Mouse (Mus musculus) kidney, adult 2 months (tissue): ENCODE results near the gene Rarres1. TPM values are rescaled to one million over a fixed set of nuclear protein-coding genes. Genes with fewer than 3 reads are reported as not detected.

Experiments used
- DNase-seq: peaks from one replicate; pipeline ENCODE4 v3.0.0; 2021
- H3K27ac ChIP-seq: fragments of 200-500 bp; 2 replicates; pipeline ENCODE4 v1.5.1; 2012; ENCODE audit warnings: low read depth, low read length, control low read depth, inconsistent platforms; ENCODE audit not compliant: insufficient read depth
- H3K27me3 ChIP-seq: fragments of 200-500 bp; replicated peaks from 2 replicates; pipeline ENCODE4 v1.6.1; 2012; ENCODE audit warnings: mild to moderate bottlenecking, moderate library complexity, low read length, inconsistent platforms; ENCODE audit not compliant: control insufficient read depth, insufficient read depth
- H3K36me3 ChIP-seq: fragments of 200-500 bp; 2 replicates; pipeline ENCODE4 v1.6.1; 2012; ENCODE audit warnings: mild to moderate bottlenecking, moderate library complexity, low read length, inconsistent platforms; ENCODE audit not compliant: control insufficient read depth, insufficient read depth
- H3K4me1 ChIP-seq: fragments of 200-500 bp; 2 replicates; pipeline ENCODE4 v1.6.1; 2011; ENCODE audit warnings: low read length; ENCODE audit not compliant: control insufficient read depth, insufficient read depth
- H3K4me3 ChIP-seq: fragments of 200-500 bp; 2 replicates; pipeline ENCODE4 v1.5.1; 2011; ENCODE audit warnings: mild to moderate bottlenecking, low read depth, low read length, control low read depth; ENCODE audit not compliant: insufficient read depth
- CTCF ChIP-seq: fragments of 200-500 bp; conservative IDR thresholded peaks from 2 replicates; pipeline ENCODE4 v1.5.1; 2011; ENCODE audit warnings: low read depth, mild to moderate bottlenecking, control low read depth, low read length, moderate library complexity, mixed read lengths; ENCODE audit not compliant: insufficient read depth, insufficient read length
- POLR2A ChIP-seq: fragments of 200-500 bp; IDR thresholded peaks from one replicate; pipeline ENCODE4 v1.6.1; 2011; ENCODE audit warnings: low read depth, low read length, control low read depth
- WGBS: fragments of 180-500 bp; shearing (Covaris S2); methylation state at CpG from one replicate; pipeline ENCODE4 v1.1.7; 2018; 5-methylcytosine and 5-hydroxymethylcytosine counted together
- polyA plus RNA-seq: library from polyadenylated mRNA; depleted of rRNA; stranded (reverse); fragments of >200 nt; gene quantifications from 2 replicates; pipeline ENCODE4 v1.2.3, GENCODE M21; 2012; rRNA removed

The Rarres1 gene
- polyA plus RNA-seq, 1 experiment = 1.7 TPM

GRCm38 (mm10) chr3:67450601-67451210 is 64.6 kb downstream of the Rarres1 start:
- Histone ChIP-seq H3K27me3 (no peaks in the 10 kb centered on the region), H3K4me3 (no peak overlapping the region), H3K27ac (no peak overlapping the region), H3K4me1 (no peaks in the 10 kb centered on the region), H3K36me3 (peaks cover 2% of the 10 kb centered on the region)
- peak; percentile 42 for DNase-seq
- TF ChIP-seq CTCF (no peak), POLR2A (no peak)
- 66% methylated on average over 5 of the region's 5 CpGs for WGBS

DNA sequence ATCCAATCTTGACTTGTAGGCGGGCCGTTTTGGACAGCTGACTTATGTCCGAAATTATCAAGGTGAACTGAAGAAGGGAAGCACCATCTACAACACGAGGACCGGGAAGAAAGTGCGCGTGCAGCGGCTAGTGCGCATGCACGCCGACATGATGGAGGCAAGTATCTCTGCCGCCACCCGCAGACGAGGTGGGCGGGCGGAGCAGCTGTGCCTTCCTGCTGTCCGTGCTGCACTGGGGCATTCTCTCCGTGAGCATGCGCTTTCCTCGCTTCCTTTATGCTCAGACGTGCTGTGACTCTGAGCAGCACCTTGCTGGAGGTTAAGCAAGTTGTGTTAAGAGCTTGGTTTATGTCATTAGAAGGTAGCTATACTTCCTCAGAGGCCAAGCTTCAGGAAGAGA is 65.7 kb downstream of the Rarres1 start:
- TF ChIP-seq POLR2A (no peak), CTCF (no peak)
- Histone ChIP-seq H3K27ac (no peak overlapping the region), H3K27me3 (no peaks in the 10 kb centered on the region), H3K36me3 (peaks cover 2% of the 10 kb centered on the region), H3K4me3 (no peak overlapping the region), H3K4me1 (no peaks in the 10 kb centered on the region)
- WGBS = 89% methylated on average over 21 of the region's 21 CpGs
- DNase-seq = peak; percentile 38

GRCm38 (mm10) chr3:67447143-67447542 is 68.2 kb downstream of the Rarres1 start:
- Histone ChIP-seq H3K36me3 (no peaks in the 10 kb centered on the region; the same call in none of the 2 replicates), H3K4me1 (no peaks in the 10 kb centered on the region), H3K4me3 (no peak overlapping the region), H3K27me3 (no peaks in the 10 kb centered on the region), H3K27ac (no peak overlapping the region)
- WGBS = 93% methylated on average over 2 of the region's 2 CpGs
- peak; percentile 5 for DNase-seq
- TF ChIP-seq POLR2A (no peak), CTCF (peak; percentile 32; the same call in 1 of the 2 replicates)

- no peak for TF ChIP-seq CTCF
- no peak for TF ChIP-seq POLR2A
- H3K27ac ChIP-seq = no peak overlapping the region
- H3K4me3 ChIP-seq = no peak overlapping the region
- H3K36me3 ChIP-seq = no peaks in the 10 kb centered on the region; the same call in 1 of the 2 replicates
- H3K4me1 ChIP-seq = peaks cover 3% of the 10 kb centered on the region; the same call in 1 of the 2 replicates
- WGBS = 72% methylated on average over 6 of the region's 6 CpGs
- no peaks in the 10 kb centered on the region for H3K27me3 ChIP-seq
- peak; percentile 7 for DNase-seq
Observed at GRCm38 (mm10) chr3:67434011-67434410, 81.3 kb downstream of the Rarres1 start.

DNA sequence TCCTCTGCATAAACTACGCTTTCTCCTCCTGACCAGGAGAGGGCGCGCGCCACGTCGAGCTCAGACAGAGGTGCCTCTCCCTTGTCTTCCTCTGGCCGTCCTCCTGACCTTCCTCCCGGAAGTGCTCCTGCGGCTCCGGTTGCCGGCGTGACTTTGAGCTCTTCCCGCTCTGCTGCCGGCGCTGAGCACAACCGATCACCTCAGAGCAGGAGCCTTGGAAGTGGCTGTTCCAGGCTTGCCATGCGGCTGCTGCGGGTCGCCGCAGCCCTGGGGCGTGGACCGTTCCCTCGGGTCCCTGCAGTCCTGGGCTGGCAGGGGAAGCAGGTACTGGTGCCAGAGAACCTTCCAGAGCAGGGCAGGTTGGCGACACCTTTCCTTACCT is 85.3 kb downstream of the Rarres1 start, which contains the start of gene Gfm1:
Gene Gfm1 (plus strand): TSS at position 98 of the 382 bp plus-strand sequence.
- no peaks in the 10 kb centered on the region for H3K27me3 ChIP-seq
- no peak within 1 kb of the TSS for H3K27ac ChIP-seq
- peak; percentile 94 for DNase-seq
- H3K4me3 ChIP-seq = peak within 1 kb of the TSS; percentile 73
- WGBS = under 1% methylated on average over 24 of the region's 24 CpGs
- H3K4me1 ChIP-seq = peaks cover 3% of the 10 kb centered on the region; the same call in 1 of the 2 replicates
- TF ChIP-seq POLR2A (peak; percentile 18), CTCF (peak; percentile 92)
- H3K36me3 ChIP-seq = no peaks in the 10 kb centered on the region; the same call in 1 of the 2 replicates

- no peak for DNase-seq
- Histone ChIP-seq H3K27ac (no peak overlapping the region), H3K4me3 (0 out of 2 replicates have a peak overlapping the region, but pooled peaks have one; percentile 73), H3K27me3 (no peaks in the 10 kb centered on the region), H3K4me1 (peaks cover 3% of the 10 kb centered on the region; the same call in 1 of the 2 replicates), H3K36me3 (no peaks in the 10 kb centered on the region; the same call in 1 of the 2 replicates)
- TF ChIP-seq CTCF (0 out of 2 replicates have a peak, but pooled peaks have one; percentile 25), POLR2A (no peak)
- WGBS = 22% methylated on average over 8 of the region's 8 CpGs
Observed at GRCm38 (mm10) chr3:67429338-67429998, 85.9 kb downstream of the Rarres1 start.

Other genes starting within 250 kb of the Rarres1 start
- gene Mlf1, start 141.4 kb downstream of the Rarres1 start, polyA plus RNA-seq = 0.11 and 1.6 TPM in 2 replicates
- gene Gm17402, start 140.4 kb downstream of the Rarres1 start, polyA plus RNA-seq = not detected in 2 replicates
- 37.7 and 55.0 TPM in 2 replicates for gene Gfm1, start 85.4 kb downstream of the Rarres1 start, polyA plus RNA-seq
- 25.7 and 34.1 TPM in 2 replicates for gene Lxn, start 51.6 kb downstream of the Rarres1 start, polyA plus RNA-seq
- gene Mfsd1, start 67.2 kb upstream of the Rarres1 start, polyA plus RNA-seq = 191 and 214 TPM in 2 replicates